Mouse (Mus musculus) layer of hippocampus, adult 11-12 months (tissue): ENCODE measurements around the gene Aplp2.

Experiments used
- DNase-seq: peaks from one replicate; pipeline ENCODE4 v3.0.0; 2022; ENCODE audit warnings: low spot score

The Aplp2 gene

DNA sequence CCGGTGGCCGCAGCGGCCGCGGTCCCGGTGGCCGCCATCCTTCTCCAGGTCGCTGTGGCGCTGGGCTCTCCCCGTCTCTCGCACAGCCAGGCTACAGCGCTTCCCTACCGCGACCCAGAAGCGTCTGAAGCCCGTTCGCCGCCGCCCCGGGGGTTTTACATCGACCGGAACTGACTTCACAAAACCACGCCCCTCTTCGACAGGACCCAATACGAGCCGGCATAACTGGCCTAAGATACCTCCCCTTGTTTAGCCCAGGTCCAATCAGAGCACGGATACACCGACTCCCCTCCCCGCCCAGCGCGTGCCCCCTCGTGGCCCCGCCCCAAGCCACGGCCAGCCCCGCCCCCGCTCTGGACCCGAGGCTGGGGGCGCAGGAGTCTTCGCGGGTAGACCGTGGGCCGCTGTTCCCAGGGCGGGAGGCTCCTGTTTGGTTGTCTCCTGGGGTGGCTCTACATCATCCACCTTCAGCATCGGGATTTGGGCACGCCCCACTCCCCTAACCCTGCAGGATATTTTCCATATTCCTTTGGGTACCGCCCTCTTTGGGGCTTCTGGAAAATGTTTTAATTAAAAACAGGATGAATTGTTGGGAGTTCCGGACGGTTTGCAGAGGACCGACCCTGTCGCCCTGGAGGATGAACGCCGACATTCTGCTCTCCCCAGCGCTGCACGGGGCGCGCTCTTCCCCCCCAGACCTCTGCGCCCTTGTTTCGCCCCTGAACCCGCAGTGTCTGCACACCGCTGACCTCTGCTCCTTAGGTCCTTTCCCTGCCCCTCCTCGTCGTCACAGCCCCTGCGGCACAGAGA, at the start of gene Aplp2:
Gene Aplp2, minus strand, starts transcription at position 126 of the 810 bp plus-strand sequence.
- DNase-seq = peak; percentile 98

DNA sequence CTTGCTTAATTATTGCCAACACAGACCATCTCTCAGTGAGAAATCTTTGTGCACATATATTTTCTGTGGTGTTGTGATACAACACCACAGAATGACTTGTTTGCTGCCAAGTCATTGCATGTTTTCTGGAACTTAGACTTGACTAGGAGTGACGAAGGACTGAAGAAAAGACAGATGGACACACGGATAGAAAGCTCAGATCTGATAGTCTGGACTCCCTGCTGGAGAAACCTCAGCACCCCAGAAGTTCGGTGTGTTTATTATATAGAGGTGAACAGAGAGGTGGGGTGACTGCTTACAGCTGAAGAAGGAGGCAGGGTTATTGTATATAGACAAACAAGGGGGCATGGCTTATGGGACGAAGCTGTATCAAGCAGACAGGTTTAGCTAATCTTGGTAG, 48.6 kb upstream of the Aplp2 start:
- no peak for DNase-seq

DNA sequence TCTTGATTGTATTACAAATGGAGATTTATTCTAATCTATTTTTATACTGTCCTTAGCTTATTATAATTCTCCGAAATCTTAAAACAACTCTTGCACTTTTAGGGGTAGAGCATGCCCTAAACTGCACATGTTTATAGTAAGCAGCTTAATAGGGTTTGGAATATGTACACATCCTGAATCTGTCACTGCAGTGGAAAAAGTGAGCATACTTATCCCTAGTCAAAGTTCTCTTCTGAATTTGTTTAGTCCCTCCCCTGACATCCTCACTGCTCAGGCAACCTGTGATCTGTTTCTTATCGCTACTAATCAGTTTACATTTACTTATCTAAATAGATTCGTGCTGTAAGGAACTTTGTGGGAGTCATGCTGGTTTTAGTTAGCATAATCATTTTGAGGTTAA, 46.6 kb upstream of the Aplp2 start:
- DNase-seq = no peak

DNA sequence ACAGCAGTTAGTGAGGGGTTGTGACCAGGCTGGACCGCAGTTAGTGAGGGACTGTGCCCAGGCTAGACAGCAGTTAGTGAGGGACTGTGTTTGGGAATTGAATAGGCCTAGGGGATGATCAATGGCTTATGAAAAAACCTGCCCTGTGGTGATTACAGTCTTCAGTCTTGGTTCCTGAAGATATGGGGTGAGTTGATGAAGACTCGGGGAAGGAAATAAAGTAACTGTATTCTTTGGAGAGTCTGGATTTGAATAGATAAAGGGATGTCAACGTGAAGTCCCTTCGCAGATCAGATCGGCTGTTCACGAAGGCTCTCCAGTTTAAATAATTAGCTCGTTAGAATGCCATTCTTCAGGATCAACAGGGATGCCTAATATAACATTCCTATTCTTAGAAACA, 44.3 kb upstream of the Aplp2 start:
- DNase-seq = no peak

DNA sequence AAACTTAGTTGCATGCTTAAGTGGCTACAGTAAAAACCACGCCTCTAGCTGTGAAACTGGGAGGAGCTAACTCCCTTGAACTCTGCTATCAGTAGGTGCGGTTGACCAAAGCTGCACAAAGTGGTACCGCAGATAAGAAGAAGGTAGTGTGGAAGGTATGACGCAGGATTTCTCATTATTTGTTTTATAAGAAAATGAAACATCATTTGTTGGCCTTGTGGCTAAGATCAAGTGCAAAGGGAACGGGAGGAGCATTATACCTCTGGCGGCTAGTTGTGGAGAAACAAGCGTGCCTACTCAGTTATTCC, 43.0 kb upstream of the Aplp2 start:
- DNase-seq = no peak

DNA sequence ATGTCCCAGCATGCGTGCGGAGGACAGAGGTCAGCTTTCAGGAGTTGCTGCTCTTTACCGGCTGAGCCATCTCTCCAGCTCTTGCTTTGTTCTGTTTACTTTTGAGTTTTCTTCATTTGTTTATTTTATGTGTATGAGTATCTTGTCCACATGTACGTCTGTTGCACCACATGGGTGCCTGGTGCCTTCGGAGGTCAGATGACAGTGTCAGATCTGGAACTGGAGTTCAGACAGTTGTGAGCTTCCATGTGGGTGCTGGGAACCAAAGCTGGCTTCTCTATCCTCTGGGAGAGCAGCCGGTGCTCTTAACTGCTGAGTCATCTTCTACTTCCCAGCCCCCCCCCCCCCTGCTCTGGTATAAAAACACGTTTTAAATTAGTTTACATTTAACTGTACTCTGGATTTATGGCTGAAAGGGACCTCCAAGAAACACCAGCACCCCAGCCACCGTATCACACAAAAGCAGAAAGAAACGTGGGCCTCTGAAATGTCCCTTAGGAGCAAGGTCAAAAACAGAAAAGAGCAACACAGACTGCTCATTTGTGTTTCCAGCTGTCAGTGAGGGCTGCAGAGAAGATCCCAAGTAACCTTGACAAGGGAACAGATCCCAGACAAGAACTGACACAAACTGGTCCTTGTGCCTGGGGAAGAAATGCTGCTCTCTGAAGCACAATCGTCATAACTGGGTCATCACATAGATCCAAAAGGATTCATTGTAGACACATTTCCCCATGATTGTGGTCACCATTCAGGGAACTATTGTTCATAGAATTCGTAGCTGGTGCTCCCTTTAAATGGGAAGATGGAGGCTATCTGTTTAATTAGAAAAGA, 42.5 kb upstream of the Aplp2 start:
- no peak for DNase-seq

DNA sequence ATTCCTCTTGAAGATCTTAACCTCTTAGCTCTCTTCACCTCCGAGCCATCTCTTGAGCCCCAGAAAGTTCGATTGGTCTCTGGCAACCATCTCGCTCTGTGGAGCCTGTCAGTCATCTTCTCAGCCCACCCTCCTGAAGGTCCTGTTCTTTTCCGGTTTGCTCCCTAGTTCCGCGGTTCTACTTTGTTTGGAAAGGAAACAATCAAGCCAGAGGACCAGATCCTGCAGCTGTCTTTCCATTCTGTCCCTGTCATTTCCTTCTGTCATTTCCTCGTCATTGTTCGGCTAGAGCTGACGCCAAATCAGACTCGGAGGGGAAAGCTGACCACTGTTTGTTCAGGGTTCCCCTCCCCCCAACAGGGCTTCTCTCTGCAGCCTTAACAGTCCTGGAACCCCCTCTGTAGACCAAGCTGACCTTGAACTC, 41.7 kb upstream of the Aplp2 start:
- DNase-seq = no peak

DNA sequence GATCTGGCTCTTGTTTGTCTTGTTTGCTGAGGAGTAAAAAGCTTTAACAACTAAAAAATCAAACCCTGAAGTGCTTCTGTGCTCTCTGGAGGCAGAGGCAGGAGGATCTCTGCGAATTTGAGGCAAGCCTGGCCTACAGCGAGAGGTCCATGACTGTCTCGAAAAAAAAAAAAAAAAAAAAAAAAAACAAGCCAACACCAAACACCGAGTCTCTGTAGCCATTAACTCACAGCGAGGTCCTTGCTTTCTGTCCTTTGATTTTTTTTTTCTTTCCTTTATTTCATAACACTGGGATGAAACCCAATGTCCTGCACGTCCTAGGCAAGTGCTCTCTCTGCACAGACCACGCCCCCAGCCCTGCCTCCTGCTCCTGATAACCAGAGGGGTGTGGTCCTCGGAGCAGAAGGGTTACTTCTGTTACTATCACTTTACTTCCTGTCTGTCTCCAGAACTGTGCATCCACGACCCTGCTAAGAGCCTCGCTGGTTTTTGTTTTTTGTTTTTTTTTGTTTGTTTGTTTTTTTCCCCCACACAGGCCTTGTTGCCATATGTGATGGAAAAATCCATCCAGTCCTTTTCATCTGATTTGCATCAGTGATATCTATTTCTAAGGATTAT, 40.7 kb upstream of the Aplp2 start:
- DNase-seq = no peak

DNA sequence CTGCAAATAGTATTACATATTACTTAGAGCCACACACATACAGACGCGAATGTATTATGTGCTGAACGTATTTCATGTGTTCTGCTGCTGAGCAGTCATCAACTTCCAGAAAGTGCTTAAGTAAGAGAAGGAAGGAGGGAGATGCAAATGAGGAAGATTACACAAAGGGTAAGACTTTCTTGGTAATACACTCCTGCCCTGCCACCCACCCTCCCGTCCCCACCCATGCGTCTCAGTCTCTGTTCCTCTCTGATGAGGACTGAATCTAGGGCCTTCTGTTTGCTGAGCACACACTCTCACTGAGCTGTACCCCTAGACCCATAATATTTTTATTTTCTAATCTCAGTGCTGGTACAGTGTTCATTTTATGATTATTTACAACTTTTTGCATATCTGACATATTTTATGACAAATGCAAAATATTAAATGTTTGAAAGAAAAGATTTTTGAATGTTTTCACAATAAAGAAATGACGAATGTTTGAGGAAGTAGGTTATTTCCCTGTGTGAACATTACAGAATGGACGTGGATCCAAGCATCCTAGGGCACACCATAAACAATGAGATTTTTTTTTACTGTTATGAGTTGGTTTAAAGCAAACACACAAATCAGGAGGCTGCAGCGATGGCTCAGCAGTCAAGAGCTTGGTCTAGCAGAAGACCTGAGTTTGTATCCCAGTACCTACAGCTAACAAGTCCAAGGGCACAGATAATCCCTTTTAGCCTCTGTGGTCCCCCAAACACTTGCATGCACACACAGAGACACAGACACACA, 36.0 kb upstream of the Aplp2 start:
- no peak for DNase-seq

DNA sequence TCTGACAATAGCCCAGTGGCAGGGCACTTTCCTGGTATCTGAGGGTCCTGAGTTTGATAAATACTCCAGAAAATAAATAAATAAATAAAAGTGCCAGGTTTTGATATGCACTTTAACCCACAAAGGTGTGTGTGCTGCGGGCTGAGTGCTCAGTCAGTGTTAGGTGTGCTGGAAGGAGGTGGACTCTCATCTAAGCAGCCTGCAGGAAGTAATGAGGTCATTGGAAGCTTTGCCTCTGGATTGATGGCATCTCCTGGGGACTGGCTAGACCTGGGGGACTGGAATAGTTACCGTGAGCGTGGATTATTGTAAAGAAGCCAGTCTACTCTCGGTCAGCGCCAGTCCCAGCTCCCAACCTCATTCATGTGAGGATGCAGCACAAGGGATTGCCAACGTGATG, 34.8 kb upstream of the Aplp2 start:
- no peak for DNase-seq

DNA sequence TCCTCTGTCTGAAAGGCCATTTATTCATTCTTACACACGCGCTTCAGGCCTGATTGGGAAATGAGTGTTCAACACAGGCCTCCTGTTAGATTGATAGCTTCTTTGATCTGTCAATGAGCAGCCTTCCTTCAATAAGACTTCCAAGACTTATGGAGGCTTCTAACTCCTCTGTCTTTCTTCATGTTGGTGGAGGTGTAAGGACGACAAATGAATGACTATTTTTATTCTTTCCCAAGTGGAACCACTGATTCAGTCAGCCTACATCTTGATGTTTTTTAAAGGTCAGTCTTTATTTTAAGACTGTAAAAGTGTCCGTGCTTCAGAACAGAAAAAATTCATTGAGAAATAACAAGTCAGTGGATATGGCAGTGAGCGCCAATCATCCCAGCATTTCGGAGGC, 33.4 kb upstream of the Aplp2 start:
- no peak for DNase-seq

DNA sequence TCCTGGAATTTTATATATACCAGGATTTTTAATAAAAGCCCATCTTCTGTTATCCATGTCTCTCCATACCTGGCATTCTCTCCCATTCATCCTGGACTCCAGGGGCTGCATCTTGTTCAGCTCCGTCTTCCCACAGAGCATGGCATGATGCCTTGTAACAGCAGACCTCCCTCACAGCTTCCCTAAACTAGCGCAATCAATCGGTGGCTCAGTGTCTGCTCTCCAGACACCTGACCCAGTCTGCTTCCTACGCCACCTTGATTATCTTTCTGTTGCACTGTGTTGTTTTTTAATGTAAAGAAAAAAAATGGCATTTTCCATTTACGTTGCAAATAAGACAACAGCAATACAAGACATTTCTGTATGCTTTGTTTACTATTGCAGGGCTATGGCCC, 32.3 kb upstream of the Aplp2 start:
- no peak for DNase-seq

DNA sequence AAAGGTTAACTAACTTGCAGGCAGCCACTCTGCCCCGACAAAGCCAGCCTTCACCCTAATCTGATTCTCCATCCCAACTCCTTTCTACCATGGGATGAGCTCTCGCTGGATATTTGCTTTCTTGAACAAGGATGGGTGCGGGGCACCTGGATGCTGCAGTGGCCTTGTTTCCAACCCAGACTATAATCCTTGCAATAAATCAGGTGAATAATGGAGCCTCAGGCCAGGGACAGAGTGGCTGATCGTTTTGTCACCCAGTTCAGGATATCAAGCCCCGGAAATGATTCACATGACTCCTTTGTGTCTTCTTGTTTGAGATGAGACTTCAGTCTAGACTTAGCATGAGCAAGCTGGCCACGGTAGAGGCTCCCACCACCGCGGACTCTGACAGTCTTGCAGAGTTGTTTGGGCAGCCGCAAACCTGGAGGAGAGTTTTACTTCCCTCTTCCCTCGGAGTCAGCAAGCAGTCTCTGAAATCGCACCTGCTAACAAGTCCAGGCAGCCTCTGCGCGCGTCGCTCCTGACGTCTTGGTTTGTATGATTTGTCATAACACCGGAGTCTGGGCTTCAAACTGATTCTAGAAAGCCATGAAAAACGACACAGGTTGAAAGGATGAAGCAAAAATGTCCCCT, 31.8 kb upstream of the Aplp2 start:
- DNase-seq = no peak

DNA sequence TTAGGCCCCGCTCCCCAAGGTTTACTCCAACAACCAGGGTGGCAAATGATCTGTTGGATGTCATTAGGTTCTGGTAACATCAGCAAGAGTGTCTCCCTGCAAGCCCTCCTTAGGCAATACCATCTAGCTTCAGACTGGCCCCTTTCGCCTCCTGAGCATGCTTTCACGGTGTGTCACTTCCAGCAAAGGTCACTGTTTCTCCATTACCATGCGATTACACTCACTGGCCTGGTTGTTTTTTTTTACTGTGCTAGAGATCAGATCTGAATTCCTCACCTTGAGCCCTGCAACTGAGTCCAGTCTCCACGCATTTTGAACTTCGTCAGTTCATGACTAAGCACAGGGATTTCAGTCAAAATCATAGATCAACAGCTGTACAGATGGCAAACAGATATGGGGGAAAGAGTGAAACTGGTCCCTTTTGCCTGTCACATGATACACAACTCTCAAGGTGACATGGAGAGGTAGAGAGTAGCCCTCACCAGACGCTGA, 29.6 kb upstream of the Aplp2 start:
- DNase-seq = no peak

DNA sequence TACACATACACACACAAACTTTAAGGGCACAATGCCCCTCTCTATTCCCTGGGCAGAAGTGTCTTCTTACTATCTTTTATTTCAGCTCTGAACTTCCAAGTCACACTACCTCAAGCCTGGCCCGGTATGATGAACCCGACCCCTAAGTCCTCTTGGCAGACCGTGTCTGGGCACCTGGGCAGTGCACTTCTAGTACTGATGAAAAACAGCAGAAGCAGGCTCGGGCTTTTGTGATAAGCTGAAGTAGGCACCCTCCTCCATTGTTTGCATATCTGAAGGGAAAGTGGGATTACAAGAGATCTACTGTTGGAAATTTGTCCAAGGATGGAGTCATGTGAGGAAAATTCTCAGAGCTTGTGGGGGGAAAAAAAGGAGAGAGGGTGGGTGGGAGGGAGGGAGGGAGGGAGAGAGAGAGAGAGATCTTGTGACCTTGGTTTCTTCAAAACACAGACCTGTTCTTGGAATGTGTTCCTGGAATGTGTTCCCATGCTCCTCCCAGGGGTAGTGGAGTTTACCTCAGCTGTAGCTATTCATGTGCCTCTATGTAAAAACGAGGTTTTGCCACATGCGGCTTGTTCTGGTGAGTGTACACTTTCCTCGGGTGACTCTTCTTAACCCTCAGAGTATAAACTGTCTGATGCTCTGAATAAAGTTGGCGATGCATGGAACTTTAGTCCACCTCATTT, 29.1 kb upstream of the Aplp2 start:
- no peak for DNase-seq

DNA sequence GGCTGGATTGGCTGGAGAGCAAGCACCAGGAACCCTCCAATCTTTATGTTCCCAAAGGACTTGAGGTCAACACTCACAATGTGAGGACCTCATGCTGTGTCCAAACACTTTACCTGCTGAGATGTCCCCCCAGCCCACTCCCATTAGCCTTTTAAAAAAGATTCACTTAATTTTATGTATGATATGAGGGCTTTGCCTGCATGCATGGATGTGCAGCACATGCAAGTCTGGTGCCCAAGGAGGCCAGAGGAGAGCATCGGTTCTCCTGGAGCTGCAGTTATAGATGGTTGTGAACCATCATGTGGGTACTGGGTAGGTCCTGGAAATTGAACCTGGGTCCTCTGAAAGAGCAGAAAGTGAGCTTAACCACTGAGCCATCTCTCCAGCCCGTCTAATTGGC, 27.9 kb upstream of the Aplp2 start:
- DNase-seq = no peak

DNA sequence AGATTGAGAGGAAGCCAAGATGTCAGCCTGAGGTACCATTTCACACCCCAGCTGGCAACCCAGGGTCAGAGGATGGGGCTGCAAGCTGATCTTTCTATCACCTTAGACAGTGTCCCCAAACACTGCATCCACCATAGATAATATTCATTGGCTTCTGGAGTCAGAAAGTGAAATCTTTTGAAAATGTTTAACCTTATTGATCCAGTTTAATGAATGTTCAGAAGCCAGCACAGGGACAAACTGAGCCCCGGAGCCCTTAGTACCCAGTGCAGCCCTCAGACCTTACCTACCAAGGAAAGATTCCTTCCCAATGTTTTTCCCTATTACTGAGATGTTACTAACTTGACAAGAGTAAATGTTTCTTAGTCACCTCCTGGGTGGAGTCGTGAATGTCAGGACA, 26.9 kb upstream of the Aplp2 start:
- no peak for DNase-seq

DNA sequence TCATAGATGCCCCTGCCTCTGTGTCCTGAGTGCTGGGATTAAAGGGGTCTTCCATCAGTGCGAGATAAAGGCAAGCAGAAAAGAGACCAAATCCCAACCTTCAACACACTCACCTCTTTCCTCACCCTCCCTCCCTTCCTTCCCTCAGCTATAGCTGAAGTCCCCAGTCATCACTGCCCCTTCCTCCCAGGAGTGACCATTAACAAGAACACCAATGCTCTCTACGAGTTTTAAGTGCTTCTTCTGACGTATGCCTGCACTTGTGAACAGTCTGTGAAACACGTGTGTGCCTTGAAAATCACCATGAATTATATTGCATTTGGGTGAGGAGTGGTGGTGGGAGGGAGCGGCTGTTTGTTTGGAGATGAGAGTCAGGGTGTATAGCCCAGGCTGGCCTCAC, 24.5 kb upstream of the Aplp2 start:
- no peak for DNase-seq

DNA sequence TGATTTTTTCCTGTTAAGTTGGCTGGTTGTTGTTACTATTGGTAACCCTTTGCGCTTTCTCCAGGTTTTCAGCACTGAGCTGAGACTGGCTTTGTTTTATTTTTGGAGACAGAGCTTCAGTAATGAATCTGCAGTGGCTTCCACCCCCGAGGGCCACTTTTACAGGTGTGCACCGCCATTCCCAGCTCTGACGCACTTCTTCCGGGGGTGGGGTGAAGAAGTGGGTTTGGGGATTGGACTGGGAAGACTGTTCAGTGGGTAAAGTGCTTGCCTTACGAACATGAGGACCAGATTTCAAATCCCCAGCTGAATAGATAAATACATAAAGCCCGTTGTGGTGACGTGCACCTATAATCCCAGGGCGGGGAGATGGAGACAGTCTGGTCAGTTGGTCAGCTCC, 23.9 kb upstream of the Aplp2 start:
- no peak for DNase-seq

DNA sequence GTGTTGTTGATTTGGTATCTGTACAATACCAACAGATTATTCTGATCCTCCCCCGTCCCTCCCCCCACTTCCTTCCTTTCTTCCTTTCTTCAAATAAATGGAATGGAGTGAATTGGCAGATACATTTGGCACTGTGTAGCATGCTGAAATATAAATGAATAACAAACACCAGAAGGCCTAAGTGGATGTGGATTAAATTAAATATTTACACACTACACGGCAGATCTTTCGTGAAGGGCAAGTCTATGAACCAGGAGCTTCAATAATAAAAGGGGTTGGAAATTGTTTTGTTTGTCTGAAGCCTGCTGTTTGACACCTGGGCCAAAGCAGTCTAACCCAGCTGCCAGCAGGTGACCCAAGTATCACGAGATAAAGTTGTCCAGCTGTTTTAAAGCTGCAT, 23.4 kb upstream of the Aplp2 start:
- DNase-seq = no peak

DNA sequence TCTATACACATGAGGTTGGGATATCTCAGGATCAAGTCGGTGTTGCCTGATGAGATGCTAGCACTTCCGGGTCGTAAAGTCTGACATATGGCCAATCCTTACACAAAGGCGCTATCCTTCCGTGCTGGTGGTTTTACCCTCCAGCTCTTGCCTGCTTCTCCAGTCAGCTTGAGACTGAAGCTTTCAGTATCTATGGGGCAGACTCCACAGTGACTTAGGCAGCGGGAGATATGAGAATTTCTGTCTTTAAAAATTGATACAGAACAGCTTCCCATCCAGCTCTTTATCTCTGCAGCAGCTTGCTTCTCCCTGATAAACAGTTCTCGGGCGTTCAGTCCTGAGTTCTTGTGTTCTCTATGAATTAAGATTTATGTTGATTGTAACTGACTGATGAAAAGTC, 14.9 kb upstream of the Aplp2 start:
- no peak for DNase-seq
